Mouse (Mus musculus): ENCODE data around the gene Plaa. TPM values are rescaled to one million over a fixed set of nuclear protein-coding genes. Genes with fewer than 3 reads are reported as not detected.

Gene Plaa
- total RNA-seq, 1 experiment, result 102 TPM

DNA sequence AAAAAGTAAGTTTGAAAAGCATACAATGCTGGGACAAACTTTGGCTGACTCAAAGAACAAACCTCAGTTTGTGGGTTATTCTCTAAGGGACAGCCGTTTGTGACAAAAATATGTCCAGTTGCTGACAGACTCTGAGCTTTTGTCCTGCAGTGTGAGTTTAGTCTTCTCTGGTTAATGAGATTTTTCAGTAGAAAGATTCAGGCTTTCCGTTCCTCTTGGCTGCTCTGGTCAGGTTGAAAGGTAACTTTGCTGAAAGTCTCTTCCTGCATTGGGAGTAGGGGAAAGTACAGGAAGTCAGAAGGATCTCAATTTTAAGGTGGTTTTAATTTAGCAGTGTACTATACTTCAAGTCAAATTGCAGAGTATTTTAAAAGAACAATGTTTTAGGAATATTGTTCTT is 2.5 kb upstream of the Plaa start:
- H3K27ac ChIP-seq (ENCODE audit: insufficient read depth, low read depth, low read length, poor library complexity, severe bottlenecking), result no peak overlapping the region
- no peak overlapping the region for H3K4me3 ChIP-seq (ENCODE audit: insufficient read depth in 1 of 2, low read depth in 1 of 2, low read length in 2 of 2, poor library complexity in 1 of 2, severe bottlenecking in 1 of 2)
- TF ChIP-seq MAFK (IDR thresholded peaks at IDR 0.05; ENCODE audit: insufficient read depth, low read depth, low read length) (no peak), ZC3H11A (IDR thresholded peaks at IDR 0.05; ENCODE audit: borderline replicate concordance, low read depth, low read length) (no peak), ZNF384 (IDR thresholded peaks at IDR 0.05; ENCODE audit: low read depth, low read length) (no peak), CHD2 (IDR thresholded peaks at IDR 0.05; ENCODE audit: low read depth, low read length) (no peak), HCFC1 (IDR thresholded peaks at IDR 0.05; ENCODE audit: borderline replicate concordance, insufficient read depth, low read length) (no peak)
- H3K9ac ChIP-seq (ENCODE audit: insufficient read depth, low read depth, low read length, poor library complexity, severe bottlenecking), result no peak overlapping the region
- in situ Hi-C loops (cut with MboI; ENCODE audit: low sequenced_read_pairs in 2 of 2, unreplicated experiment in 2 of 2), result no loop called here
- DNase-seq (ENCODE audit: low read depth, low spot score), result no peak
- H3K9me3 ChIP-seq (ENCODE audit: control insufficient read depth, insufficient read depth, low read depth, low read length), result no peaks in the 10 kb centered on the region
- no peaks in the 10 kb centered on the region; the same call in 1 of the 2 replicates for H3K36me3 ChIP-seq (ENCODE audit: control insufficient read depth, insufficient read depth, low read length, poor library complexity, severe bottlenecking)
- no peaks in the 10 kb centered on the region for H3K4me1 ChIP-seq (ENCODE audit: control insufficient read depth in 2 of 2, insufficient read depth in 2 of 2, low read length in 2 of 2, poor library complexity in 1 of 2)

DNA sequence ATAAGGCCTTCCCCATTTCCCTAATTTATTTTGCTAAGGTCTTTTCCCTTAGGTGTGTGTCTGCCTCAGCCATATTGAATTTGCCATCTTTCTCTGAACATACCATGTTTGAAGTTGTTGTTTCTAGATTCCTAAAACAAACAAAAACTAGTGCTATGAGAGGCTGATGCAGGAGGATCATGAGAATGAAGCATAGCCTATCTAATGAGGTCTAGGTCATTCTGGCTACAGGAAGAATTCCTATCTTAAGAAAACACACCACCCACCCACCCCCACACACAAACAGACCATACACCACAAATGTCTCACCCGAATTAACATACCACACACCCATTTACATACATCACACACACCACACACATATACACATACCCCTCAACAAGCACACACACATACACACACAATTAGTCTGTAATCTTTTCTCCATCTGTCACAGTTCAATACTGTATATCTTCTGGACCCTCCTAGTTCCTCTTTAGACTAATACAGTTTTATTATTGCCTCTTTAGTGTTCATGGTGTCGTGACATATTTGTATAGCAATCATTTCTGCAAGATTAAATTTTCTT is 1.5 kb upstream of the Plaa start:
- H3K4me1 ChIP-seq (ENCODE audit: control insufficient read depth in 2 of 2, insufficient read depth in 2 of 2, low read length in 2 of 2, poor library complexity in 1 of 2), result no peaks in the 10 kb centered on the region
- no peaks in the 10 kb centered on the region for H3K9me3 ChIP-seq (ENCODE audit: control insufficient read depth, insufficient read depth, low read depth, low read length)
- TF ChIP-seq CHD2 (IDR thresholded peaks at IDR 0.05; ENCODE audit: low read depth, low read length) (no peak), MAFK (IDR thresholded peaks at IDR 0.05; ENCODE audit: insufficient read depth, low read depth, low read length) (no peak), ZC3H11A (IDR thresholded peaks at IDR 0.05; ENCODE audit: borderline replicate concordance, low read depth, low read length) (no peak), HCFC1 (IDR thresholded peaks at IDR 0.05; ENCODE audit: borderline replicate concordance, insufficient read depth, low read length) (no peak), ZNF384 (IDR thresholded peaks at IDR 0.05; ENCODE audit: low read depth, low read length) (no peak)
- H3K36me3 ChIP-seq (ENCODE audit: control insufficient read depth, insufficient read depth, low read length, poor library complexity, severe bottlenecking), result no peaks in the 10 kb centered on the region; the same call in 1 of the 2 replicates
- H3K27ac ChIP-seq (ENCODE audit: insufficient read depth, low read depth, low read length, poor library complexity, severe bottlenecking), result no peak overlapping the region
- in situ Hi-C loops (cut with MboI; ENCODE audit: low sequenced_read_pairs in 2 of 2, unreplicated experiment in 2 of 2), result no loop called here
- no peak overlapping the region for H3K4me3 ChIP-seq (ENCODE audit: insufficient read depth in 1 of 2, low read depth in 1 of 2, low read length in 2 of 2, poor library complexity in 1 of 2, severe bottlenecking in 1 of 2)
- DNase-seq (ENCODE audit: low read depth, low spot score), result no peak
- peak overlapping the region; percentile 43; the same call in 1 of the 2 replicates for H3K9ac ChIP-seq (ENCODE audit: insufficient read depth, low read depth, low read length, poor library complexity, severe bottlenecking)

GRCm38 (mm10) chr4:94602496-94603030 is 481 bp downstream of the Plaa start:
- Histone ChIP-seq H3K4me1 (ENCODE audit: control insufficient read depth in 2 of 2, insufficient read depth in 2 of 2, low read length in 2 of 2, poor library complexity in 1 of 2) (no peaks in the 10 kb centered on the region; a peak in 1 of 4 replicates), H3K27ac (ENCODE audit: insufficient read depth, low read depth, low read length, poor library complexity, severe bottlenecking) (peak overlapping the region; percentile 48), H3K4me3 (ENCODE audit: insufficient read depth in 1 of 2, low read depth in 1 of 2, low read length in 2 of 2, poor library complexity in 1 of 2, severe bottlenecking in 1 of 2) (peak overlapping the region; percentile 76 to 91), H3K9ac (ENCODE audit: insufficient read depth, low read depth, low read length, poor library complexity, severe bottlenecking) (peak overlapping the region; percentile 88), H3K9me3 (ENCODE audit: control insufficient read depth, insufficient read depth, low read depth, low read length) (no peaks in the 10 kb centered on the region), H3K36me3 (ENCODE audit: control insufficient read depth, insufficient read depth, low read length, poor library complexity, severe bottlenecking) (no peaks in the 10 kb centered on the region; the same call in 1 of the 2 replicates)
- DNase-seq (ENCODE audit: low read depth, low spot score), result peak; percentile 24
- in situ Hi-C loops (cut with MboI; ENCODE audit: low sequenced_read_pairs in 2 of 2, unreplicated experiment in 2 of 2), result no loop called here
- TF ChIP-seq MAFK (IDR thresholded peaks at IDR 0.05; ENCODE audit: insufficient read depth, low read depth, low read length), result no peak
- TF ChIP-seq ZNF384 (IDR thresholded peaks at IDR 0.05; ENCODE audit: low read depth, low read length), result no peak
- no peak for TF ChIP-seq HCFC1 (IDR thresholded peaks at IDR 0.05; ENCODE audit: borderline replicate concordance, insufficient read depth, low read length)
- no peak for TF ChIP-seq ZC3H11A (IDR thresholded peaks at IDR 0.05; ENCODE audit: borderline replicate concordance, low read depth, low read length)
- TF ChIP-seq CHD2 (IDR thresholded peaks at IDR 0.05; ENCODE audit: low read depth, low read length), result no peak

DNA sequence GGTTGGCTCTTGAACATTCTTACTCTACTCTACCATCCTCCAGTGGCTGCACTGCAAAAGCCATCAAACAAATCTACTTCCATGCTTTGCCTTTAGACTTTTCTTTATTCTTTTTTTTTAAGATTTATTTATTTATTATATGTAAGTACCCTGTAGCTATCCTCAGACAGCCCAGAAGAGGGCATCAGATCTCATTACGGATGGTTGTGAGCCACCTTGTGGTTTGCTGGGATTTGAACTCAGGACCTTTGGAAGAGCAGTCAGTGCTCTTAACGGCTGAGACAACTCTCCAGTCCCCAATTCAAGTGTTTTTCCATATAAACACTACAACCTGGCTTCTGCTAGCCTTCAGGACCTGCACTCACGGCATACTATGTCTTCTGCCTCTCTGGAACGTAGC is 1.6 kb downstream of the Plaa start:
- Histone ChIP-seq H3K4me1 (ENCODE audit: control insufficient read depth in 2 of 2, insufficient read depth in 2 of 2, low read length in 2 of 2, poor library complexity in 1 of 2) (no peaks in the 10 kb centered on the region; a peak in 1 of 4 replicates), H3K36me3 (ENCODE audit: control insufficient read depth, insufficient read depth, low read length, poor library complexity, severe bottlenecking) (no peaks in the 10 kb centered on the region; the same call in 1 of the 2 replicates), H3K9ac (ENCODE audit: insufficient read depth, low read depth, low read length, poor library complexity, severe bottlenecking) (no peak overlapping the region), H3K27ac (ENCODE audit: insufficient read depth, low read depth, low read length, poor library complexity, severe bottlenecking) (no peak overlapping the region), H3K9me3 (ENCODE audit: control insufficient read depth, insufficient read depth, low read depth, low read length) (no peaks in the 10 kb centered on the region), H3K4me3 (ENCODE audit: insufficient read depth in 1 of 2, low read depth in 1 of 2, low read length in 2 of 2, poor library complexity in 1 of 2, severe bottlenecking in 1 of 2) (peak overlapping the region; percentile 26 to 91; a peak in 2 of 4 replicates)
- in situ Hi-C loops (cut with MboI; ENCODE audit: low sequenced_read_pairs in 2 of 2, unreplicated experiment in 2 of 2), result no loop called here
- TF ChIP-seq MAFK (IDR thresholded peaks at IDR 0.05; ENCODE audit: insufficient read depth, low read depth, low read length) (no peak), ZC3H11A (IDR thresholded peaks at IDR 0.05; ENCODE audit: borderline replicate concordance, low read depth, low read length) (no peak), HCFC1 (IDR thresholded peaks at IDR 0.05; ENCODE audit: borderline replicate concordance, insufficient read depth, low read length) (no peak), CHD2 (IDR thresholded peaks at IDR 0.05; ENCODE audit: low read depth, low read length) (no peak), ZNF384 (IDR thresholded peaks at IDR 0.05; ENCODE audit: low read depth, low read length) (no peak)
- no peak for DNase-seq (ENCODE audit: low read depth, low spot score)
